Mouse (Mus musculus): Measurements from ENCODE around the gene Syvn1.

DNA sequence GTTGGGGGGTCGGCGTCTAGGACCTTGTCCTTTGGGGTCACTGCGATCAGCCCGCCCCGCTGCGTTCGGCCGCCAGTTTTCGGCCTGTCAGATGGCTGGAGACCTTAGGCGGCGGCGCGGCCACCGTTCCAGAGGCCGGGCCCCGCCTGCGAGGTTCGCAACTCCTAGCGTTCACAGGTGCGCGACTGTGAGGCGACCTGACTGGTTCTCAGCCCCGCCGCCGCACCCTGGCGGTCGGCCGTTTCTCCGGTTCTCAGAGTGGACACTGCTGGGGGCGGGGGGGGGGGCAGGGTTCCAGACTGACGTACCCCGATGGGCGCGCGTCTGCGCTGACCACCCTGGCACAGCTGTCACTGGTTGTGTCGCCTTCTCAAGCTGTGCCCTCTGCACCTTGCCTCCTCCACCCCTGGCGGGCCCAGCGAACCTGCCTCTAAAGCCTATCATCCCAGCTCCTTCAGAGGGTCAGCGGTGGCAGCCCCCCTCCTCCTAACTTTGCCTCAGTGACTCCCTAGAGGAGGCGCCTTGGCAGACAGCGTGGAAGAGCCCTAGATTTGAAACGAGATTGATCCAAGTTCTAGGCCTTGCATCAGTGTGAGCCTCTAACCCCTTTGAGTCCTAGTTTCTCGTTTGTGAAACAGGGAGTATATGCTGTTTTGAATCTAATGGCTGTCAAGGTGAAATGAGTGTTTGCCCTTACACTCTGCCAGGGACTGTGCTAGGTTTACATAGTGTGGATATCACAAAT, 950 bp downstream of the Syvn1 start:
- TF ChIP-seq CTCF (IDR thresholded peaks at IDR 0.05; ENCODE audit: low read depth, low read length) (no peak), POLR2A (IDR thresholded peaks at IDR 0.05; ENCODE audit: borderline replicate concordance, low read depth, low read length) (no peak)
